Mouse (Mus musculus): ENCODE measurements around the gene Ctdsp2.

Ctdsp2 gene

DNA sequence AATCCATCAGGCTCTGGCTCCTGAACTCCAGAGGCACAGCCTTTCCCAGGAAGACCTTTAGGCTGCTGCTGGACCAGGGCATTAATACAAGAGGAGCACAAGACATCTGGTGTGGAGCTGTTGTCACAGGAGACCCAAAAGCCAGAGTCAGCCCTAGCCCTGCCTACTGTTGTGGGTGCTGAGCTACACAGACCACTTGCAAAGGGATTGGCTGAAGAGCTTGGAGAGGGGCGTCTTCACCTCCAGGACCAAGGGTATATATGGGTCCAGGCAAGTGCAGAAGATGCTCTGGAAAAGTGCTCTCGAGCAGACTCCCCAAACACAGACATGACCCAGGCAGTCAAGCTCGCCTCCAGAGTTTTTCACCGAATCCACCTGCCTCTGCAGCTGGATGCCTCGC, 69.4 kb downstream of the Ctdsp2 start, which contains the start of gene Cyp27b1:
TSS of gene Cyp27b1 (plus strand) at position 297 of the 400 bp plus-strand sequence.
- no peak for DNase-seq

DNA sequence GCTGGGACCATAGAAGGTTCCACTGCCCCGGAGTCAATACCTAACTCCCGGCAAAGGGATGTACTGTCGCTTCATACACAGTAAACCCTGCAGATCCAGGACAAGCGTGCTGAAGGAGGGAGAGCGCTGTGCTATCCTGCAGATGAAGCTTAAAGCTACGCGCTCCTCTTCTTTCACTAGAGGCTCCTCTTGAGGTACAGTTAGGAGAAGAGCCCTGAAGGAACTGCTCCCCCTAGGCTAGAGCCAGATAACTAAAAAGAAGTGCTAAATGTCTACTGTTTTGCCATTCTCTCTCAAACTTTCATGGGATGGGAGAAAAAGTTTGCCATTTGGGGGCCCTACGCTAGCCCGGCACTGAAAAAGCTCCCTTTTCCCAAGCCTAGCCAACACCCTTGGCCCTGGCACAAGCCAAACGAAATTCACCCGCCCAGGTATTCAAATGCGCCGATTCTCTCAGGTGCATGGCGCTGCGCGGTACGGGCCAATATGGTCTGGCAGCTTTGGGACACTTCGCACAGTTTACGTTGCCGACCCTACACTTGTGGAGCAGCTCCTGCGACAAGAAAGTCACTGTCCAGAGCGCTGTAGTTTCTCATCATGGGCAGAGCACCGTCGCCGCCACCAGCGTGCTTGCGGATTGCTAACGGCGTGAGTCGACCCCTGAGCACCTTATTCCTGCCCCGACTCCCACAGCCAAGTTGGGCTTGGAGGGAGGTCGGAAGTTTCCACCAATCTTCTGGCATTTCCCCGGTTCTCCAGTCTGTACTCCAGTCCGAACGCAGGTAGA, 70.3 kb downstream of the Ctdsp2 start:
- no peak for DNase-seq
